Mouse (Mus musculus): Measurements from ENCODE around the gene Bag1.
"Not testable (repeated sequence)": the region's sequence is repeated elsewhere in the genome, so short reads cannot be mapped to it uniquely, and the experiment has no call there.

Bag1 gene

GRCm38 (mm10) chr4:40936175-40936839 is 11.8 kb downstream of the Bag1 start:
- DNase-seq (ENCODE audit: low spot score): no peak

DNA sequence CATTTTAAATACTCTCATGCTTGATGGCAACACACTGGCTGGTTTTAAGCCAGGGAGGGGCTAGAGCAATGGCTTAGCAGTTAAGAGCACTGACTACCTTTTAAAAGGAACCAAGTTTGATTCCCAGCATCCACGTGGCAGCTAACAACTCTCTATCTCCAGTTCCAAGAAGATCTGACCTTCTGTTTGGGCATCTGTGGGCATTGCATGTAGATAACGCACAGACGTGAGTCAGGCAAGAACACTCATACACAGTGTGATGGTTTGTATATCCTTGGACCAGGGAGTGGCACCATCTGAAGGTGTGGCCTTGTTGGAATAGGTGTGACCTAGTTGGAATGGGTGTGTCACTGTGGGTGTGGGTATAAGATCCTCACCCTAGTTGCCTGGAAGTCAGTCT is 13.7 kb downstream of the Bag1 start:
- not testable (repeated sequence) for DNase-seq (ENCODE audit: low spot score)

DNA sequence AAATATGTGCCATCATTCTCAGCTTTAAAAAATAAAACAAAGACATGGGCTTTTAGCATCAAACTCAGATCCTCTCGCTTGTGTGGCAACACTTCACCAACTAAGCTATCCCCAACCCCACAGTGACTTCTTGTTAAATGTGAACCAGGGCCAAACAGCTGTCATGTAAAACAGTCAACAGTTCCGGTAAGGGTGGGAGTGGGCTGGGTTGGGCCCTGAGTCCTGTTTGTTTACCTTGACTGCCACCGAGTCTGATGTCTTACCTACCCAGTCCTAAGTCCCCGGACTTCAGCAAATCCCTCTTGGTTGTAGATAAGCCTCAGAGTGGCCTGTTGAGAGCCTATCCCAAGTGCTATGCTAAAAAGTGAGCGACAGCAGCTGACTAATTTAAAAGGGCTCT is 14.4 kb downstream of the Bag1 start:
- DNase-seq (ENCODE audit: low spot score): no peak

DNA sequence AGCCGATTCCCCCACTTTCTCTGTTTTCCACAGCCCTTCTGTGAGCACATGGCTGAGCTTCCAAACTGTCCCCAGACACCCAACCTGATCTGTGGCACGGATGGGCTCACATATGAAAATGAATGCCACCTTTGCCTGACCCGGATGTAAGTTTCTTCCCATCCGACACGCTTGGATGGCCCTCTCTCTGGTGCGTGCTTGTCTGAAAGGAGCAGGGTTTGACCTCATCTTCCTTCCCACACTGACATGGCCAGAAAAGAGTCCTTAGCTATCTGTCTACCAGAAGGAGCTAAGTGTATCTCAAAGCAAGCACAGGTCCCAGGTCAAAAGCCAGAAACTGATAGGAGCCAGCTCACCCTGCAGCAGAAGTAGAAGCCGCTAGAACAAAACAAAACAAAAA is 19.0 kb downstream of the Bag1 start:
- no peak for DNase-seq (ENCODE audit: low spot score)

DNA sequence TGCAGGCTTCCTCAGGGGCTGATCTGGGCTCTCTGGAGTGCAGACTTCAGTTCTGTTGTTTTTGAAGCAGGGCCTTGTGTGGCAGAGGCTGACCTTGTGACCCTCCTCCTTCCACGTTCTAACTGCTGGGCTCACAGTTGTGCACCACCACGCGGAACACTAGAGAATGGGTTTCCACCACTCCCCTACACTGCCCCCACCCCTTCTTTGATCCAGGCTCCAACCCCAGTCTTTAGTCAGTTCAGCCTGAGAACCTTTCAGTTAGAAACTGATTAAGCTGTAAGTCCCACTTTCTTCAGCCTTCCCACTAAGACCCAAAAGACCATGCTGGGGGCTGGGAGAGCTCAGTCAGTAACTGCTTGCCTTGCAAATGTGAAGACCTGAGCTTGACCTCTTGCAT is 22.5 kb downstream of the Bag1 start:
- DNase-seq (ENCODE audit: low spot score): no peak

DNA sequence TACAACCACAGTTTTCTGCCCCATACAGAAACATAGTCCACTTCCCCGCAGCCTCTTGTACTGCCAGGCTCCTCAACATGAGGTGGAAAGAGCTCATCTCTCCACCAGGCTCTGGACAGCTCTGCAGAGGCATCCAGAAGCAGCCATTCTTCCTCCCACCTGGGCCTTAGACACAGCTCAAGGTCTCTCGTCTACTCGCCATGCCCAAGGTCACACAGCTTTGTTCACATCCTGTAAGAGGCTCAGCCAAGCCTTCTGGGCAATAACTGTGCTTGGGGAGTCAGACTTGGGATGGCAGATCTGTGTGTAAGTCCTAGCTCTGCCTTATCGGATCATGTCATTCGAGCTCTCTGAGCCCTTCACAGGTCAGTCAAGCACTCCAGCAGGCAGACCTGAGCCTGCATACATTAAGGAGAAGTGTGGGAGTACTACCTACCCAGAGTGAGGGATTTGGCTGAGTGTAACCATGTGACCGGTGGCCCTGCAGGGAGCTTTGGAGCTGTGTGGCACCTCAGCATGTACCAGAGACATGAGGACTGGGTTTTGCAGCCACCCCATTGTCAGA is 24.9 kb downstream of the Bag1 start:
- no peak for DNase-seq (ENCODE audit: low spot score)

- no peak for DNase-seq (ENCODE audit: low spot score)
These were observed 26.8 kb downstream of the Bag1 start for GRCm38 (mm10) chr4:40921288-40921687.

- no peak for DNase-seq (ENCODE audit: low spot score)
These were observed 27.5 kb downstream of the Bag1 start for GRCm38 (mm10) chr4:40920576-40920975.

DNA sequence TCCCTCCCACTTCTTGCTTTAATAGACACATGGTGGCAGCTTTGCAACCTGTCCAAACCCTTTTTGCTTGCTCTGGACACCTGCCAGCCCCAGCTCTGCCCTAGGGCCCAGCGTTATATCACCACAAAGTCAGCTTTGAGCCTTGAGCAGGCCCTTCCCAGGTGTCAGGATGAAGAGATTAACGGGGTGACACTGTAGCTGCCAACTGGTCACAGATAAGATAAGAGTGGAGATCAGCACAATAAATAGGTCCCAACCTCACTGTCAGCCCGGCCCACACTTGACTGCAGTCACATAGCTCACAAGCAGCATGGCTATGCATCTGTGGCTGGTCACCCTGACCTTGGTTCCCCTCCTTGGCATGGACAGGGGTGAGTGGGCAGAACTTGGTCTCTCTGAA is 28.3 kb downstream of the Bag1 start, which contains the start of gene Spink4:
Spink4 (plus strand) TSS at position 268 of the 400 bp plus-strand sequence.
- DNase-seq (ENCODE audit: low spot score): no peak

DNA sequence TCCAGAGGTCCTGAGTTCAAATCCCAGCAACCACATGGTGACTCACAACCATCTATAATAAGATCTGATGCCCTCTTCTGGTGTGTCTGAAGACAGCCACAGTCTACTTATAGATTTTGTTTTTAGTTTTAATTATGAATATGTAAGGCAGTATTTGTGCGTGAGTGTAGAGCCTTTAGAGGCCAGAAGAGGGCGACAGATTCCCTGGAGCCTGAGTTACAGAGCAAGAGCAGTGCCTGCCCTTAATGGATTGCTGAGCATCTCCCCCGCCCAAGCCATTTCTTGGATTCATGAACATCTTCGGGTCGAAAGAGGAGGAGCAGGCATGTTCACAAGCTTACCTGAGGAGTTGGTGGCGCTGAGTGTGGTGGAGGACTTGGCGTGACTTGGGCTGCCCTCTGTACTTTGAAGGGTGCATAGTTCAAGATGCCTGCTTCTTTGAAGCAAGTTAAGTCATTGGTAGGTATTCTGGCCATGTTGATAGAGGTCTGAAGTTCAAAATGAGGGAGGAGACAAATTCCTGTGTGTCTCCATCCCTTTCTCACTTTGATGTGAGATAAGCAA is 31.4 kb downstream of the Bag1 start:
- DNase-seq (ENCODE audit: low spot score): no peak

DNA sequence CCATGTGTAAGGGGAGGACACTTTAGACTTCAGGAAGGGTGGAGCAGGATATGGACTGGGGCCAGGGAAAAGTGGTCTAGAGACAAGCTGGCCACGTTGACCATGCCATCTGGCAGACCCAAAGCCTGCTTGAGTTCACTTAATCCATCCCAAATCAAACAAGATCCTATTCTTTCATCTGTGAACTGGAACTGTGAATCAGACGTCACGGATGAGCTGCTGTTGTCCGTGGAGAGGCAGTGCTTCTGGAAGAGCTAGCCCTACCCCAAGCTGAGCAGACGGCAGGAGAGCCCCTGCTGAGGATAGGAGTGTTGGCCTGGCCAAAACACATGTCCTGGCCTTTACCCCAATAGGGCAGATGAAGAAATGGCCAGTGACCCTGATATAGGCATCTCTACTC is 32.1 kb downstream of the Bag1 start:
- DNase-seq (ENCODE audit: low spot score): no peak

- no peak for DNase-seq (ENCODE audit: low spot score)
These were observed 33.7 kb downstream of the Bag1 start for GRCm38 (mm10) chr4:40914287-40914867.

DNA sequence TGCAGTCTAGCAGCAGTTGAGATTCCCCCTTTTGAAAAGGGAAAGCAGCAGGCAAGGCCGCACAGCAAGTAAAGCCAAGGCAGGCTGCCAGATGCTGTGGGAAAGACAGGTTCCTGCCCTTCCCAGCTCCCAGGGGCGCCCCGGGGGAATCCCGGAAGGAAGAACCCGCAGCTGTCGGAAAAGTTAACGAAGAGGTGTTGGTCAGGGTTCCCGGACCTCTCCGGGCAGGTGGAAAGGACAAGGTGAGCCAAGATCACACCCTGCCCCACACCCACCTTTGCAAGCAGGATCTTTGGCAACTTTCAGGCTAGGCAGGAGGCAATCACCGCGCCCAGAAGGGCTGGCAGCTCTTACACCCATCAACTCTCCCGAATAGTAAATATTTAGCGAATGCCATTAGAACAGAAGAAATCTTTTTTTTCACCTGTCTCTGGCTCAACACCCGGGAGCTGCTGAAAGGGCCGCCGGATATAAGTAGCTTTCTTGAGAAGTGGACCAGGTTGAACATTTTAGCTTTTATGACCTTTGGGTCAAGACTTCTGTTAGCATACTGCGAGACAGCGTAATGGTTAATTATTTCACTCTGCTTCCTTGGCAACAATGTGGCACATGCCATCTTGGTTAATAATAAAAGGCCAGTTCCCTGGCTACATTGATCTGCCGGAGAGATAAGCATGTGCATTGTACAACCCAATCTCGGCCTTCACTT is 39.7 kb downstream of the Bag1 start:
- peak; percentile 38 for DNase-seq (ENCODE audit: low spot score)

DNA sequence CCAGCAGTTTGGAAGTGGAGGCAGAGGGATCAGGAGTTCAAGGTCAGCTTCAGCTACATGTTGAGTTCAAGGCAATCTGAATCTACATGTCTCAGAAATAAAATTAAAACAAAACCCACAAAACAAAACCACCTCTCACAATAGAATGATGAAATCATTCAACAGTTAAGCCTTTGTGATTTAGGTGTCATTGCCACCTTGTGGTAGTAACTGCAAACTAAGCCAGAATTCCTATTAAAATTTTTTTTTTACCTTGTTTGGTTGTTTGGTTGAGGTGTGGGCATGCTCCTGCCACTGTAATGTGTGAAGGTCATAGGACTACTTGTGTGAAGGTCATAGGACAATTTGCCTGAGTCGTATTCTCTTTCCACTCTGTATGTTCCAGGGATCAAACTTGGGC is 41.8 kb downstream of the Bag1 start:
- DNase-seq (ENCODE audit: low spot score): no peak

GRCm38 (mm10) chr4:40900612-40901011 is 47.5 kb downstream of the Bag1 start:
- no peak for DNase-seq (ENCODE audit: low spot score)

- no peak for DNase-seq (ENCODE audit: low spot score)
These were observed 48.0 kb downstream of the Bag1 start for GRCm38 (mm10) chr4:40900071-40900470.

DNA sequence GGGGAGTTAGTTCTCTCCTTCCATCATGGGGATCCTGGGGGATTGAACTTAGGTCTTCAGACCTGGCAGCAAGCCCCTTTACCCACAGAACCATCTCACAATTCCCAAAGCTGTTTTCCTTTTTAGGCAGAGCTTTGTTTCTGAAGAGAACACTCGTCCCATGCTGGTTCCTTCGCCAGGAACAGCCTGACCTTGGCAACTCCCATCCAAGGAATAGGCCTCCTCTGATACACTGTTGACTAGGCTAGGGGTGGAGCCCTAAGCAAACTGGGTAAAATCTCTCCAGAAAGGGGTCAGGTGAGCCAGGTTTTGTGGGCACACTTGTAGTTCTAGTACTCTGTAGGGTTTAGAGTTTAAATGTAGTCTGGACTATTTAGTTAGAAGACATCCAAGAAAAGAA is 48.8 kb downstream of the Bag1 start:
- DNase-seq (ENCODE audit: low spot score): no peak

DNA sequence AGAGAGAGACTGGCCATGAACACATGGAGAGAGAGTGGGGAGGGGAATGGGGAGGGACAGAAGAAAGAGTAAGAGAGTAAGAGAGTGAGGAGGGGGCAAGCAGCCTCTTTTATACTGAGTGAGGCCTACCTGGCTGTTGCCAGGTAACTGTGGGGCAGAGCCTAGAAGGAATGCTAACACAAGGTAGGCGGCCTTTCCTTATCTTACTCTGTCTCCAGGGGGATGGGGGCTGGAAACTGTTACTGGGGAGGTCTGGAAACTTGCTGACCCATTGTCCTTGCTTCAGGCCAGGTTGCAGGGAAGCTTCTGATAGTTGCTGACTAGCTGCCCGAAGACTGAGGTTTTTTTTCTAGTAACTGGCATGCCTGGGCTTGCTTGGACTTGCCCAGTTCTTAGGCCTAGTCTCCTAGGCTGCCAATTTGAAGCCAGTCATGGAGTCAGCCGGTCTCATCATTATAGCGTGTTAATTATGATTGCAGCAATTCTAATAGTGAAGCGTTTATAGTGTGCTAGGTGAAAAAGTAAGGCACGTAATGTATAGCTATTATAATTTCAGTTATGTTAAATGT is 49.5 kb downstream of the Bag1 start:
- no peak for DNase-seq (ENCODE audit: low spot score)

GRCm38 (mm10) chr4:40895646-40896045 is 52.4 kb downstream of the Bag1 start:
- no peak for DNase-seq (ENCODE audit: low spot score)

DNA sequence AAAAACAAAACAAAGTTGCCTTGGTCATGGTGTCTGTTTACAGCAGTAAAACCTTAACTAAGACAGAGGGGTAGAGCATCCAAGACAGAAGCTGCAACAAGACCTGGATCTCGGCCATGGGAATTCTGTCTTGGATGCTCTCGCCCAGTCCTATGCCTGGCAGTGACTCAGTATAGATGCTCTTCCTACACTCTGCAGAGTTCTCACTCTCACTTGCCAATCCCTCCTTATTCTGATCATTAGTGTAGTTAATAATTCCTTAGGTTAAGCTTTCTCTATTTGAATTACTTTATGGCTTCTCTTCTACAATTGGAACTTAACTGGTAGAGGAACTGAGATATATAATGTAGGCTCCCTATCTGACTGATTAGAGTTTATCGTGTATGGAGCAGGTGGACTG is 53.0 kb downstream of the Bag1 start:
- DNase-seq (ENCODE audit: low spot score): no peak

DNA sequence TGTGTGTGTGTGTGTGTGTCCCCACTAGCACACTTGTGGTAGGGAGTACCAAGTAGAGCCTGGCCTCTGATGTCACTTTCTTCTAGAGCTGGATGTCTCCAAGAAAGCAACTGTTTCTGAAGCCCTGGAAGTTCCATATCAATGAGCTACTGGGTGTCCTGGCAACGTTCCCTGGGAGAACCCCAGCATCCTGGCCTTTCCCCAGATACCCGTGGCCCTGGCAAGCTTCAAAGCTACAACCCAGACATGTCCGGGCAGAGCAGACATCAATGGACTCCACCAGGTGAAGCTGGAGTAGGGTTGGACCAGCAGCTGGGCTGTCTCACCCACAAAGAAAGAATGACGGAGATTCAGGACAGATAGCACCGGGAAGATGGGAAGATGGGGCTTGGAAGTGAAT is 56.9 kb downstream of the Bag1 start:
- no peak for DNase-seq (ENCODE audit: low spot score)

DNA sequence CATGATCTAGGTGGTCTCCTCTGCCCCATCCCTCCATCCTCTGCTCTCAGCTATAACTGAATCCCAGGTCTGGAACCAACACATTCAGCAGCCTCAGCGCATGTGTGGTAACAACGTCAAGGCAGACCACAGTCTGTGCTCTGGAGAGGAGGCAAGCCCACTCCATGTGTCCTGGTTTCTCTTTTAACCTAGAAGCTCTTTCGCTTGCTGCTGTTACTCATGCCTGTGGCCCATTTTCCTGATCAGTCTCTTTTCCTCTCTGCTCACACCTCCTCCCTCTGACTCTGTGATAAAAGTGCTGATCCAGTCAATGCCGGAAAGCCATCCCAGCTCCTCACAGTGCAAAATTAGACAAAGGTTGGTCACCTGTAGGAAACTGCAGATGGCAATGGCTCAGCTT is 58.1 kb downstream of the Bag1 start:
- no peak for DNase-seq (ENCODE audit: low spot score)

- DNase-seq (ENCODE audit: low spot score): no peak
These were observed 58.8 kb downstream of the Bag1 start for GRCm38 (mm10) chr4:40889252-40889651.
